Mouse (Mus musculus) heart, embryonic 14.5 days (tissue): ENCODE measurements around the gene Afap1. TPM values are rescaled to one million over a fixed set of nuclear protein-coding genes. Genes with fewer than 3 reads are reported as not detected.
A peak's percentile ranks its signal among the peaks of the same experiment; 100 is the strongest.

Experiments used
- ATAC-seq: fragments of 200-750 bp; cut with Nextera tagmentation; 2 replicates; pipeline ENCODE4 v1.8.0; 2017; ENCODE audit warnings: low read depth, moderate TSS enrichment; ENCODE audit not compliant: insufficient number of reproducible peaks, insufficient read depth, low FRiP score
- H3K27ac ChIP-seq, 2 experiments: fragments of 200-500 bp in 1 of 2; fragments of 300-500 bp in 1 of 2; sonication (generic) in 1 of 2; replicated peaks in 1 of 2; 2 replicates each; pipeline ENCODE4 v1.5.1; 2012 to 2014; ENCODE audit warnings: low read depth in 2 of 2, low read length in 2 of 2, control low read depth in 1 of 2, mild to moderate bottlenecking in 1 of 2, mixed read lengths in 1 of 2; ENCODE audit not compliant: control insufficient read depth in 1 of 2, insufficient read depth in 1 of 2
- H3K27me3 ChIP-seq: fragments of 300-500 bp; sonication (generic); 2 replicates; pipeline ENCODE4 v1.6.1; 2014; ENCODE audit warnings: mild to moderate bottlenecking, low read length, control low read depth; ENCODE audit not compliant: control insufficient read depth, insufficient read depth
- H3K36me3 ChIP-seq: fragments of 300-500 bp; sonication (generic); 2 replicates; pipeline ENCODE4 v1.6.1; 2014; ENCODE audit warnings: mild to moderate bottlenecking, control low read depth, low read length, mixed read lengths; ENCODE audit not compliant: control insufficient read depth, insufficient read depth
- H3K4me1 ChIP-seq, 2 experiments: fragments of 200-500 bp in 1 of 2; fragments of 300-500 bp in 1 of 2; sonication (generic) in 1 of 2; 2 replicates each; pipeline ENCODE4 v1.6.1; 2012 to 2014; ENCODE audit warnings: low read length in 2 of 2, control low read depth in 1 of 2, mixed read lengths in 1 of 2; ENCODE audit not compliant: control insufficient read depth in 2 of 2, insufficient read depth in 2 of 2
- H3K4me2 ChIP-seq: fragments of 300-500 bp; sonication (generic); 2 replicates; pipeline ENCODE4 v1.6.1; 2014; ENCODE audit warnings: mild to moderate bottlenecking, low read length
- H3K4me3 ChIP-seq, 2 experiments: fragments of 200-500 bp in 1 of 2; fragments of 300-500 bp in 1 of 2; sonication (generic) in 1 of 2; 2 replicates each; pipeline ENCODE4 v1.5.1; 2012 to 2014; ENCODE audit warnings: low read length in 2 of 2, mild to moderate bottlenecking in 2 of 2, control low read depth in 1 of 2, low read depth in 1 of 2, moderate library complexity in 1 of 2; ENCODE audit not compliant: control insufficient read depth in 1 of 2, insufficient read depth in 1 of 2
- H3K9ac ChIP-seq: fragments of 300-500 bp; sonication (generic); 2 replicates; pipeline ENCODE4 v1.6.1; 2014; ENCODE audit warnings: mild to moderate bottlenecking, low read length
- H3K9me3 ChIP-seq: fragments of 300-500 bp; sonication (generic); 2 replicates; pipeline ENCODE4 v1.6.1; 2016; ENCODE audit warnings: low read length, control low read depth; ENCODE audit not compliant: control insufficient read depth
- WGBS: fragments of 180-500 bp; shearing (Covaris S2); extraction: QIAGEN DNeasy Blood & Tissue Kit; methylation state at CpG from one replicate; pipeline ENCODE4 v1.1.7; 2014; 5-methylcytosine and 5-hydroxymethylcytosine counted together
- polyA plus RNA-seq: library from polyadenylated mRNA; unstranded; fragments of >200 nt; fragmentation: Nextera tagmentation; extraction: Ambion mirVana; gene quantifications from 2 replicates; pipeline ENCODE4 v1.2.1, GENCODE M21; 2014

The Afap1 gene
- polyA plus RNA-seq, 1 experiment from 2014 or later, result 24.8 TPM

DNA sequence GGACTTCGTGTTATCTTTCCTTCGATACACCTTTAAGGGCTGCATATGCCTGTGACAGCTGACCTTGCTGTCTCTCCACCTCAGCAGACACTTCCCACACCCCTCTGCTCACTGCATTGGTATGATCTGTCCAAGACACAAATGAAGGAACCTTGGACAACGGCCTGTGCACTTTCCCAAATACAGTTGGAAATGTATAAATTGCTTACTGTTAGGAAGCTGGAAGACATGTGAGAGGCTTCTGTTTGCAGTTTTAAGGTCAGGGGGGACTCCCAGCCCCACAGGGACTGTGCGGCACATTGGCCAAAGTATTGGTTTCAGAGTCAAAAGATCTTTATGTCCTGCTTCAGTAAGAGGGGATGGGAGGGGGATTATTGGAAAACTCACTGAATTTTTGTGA is 14.0 kb downstream of the Afap1 start:
- Histone ChIP-seq H3K36me3 (0 out of 2 replicates have a peak, but pooled peaks cover 7% of the 10 kb centered on the region), H3K4me2 (no peak overlapping the region), H3K4me3 (no peak overlapping the region), H3K4me1 (peaks cover 59 to 77% of the 10 kb centered on the region in 2 experiments), H3K27me3 (no peaks in the 10 kb centered on the region), H3K9me3 (no peaks in the 10 kb centered on the region), H3K27ac (peak overlapping the region in 1 of 2 experiments; percentile 93; a peak in 3 of 4 replicates), H3K9ac (no peak overlapping the region)
- ATAC-seq, result no peak
- WGBS, result 56% methylated on average over 4 of the region's 4 CpGs

DNA sequence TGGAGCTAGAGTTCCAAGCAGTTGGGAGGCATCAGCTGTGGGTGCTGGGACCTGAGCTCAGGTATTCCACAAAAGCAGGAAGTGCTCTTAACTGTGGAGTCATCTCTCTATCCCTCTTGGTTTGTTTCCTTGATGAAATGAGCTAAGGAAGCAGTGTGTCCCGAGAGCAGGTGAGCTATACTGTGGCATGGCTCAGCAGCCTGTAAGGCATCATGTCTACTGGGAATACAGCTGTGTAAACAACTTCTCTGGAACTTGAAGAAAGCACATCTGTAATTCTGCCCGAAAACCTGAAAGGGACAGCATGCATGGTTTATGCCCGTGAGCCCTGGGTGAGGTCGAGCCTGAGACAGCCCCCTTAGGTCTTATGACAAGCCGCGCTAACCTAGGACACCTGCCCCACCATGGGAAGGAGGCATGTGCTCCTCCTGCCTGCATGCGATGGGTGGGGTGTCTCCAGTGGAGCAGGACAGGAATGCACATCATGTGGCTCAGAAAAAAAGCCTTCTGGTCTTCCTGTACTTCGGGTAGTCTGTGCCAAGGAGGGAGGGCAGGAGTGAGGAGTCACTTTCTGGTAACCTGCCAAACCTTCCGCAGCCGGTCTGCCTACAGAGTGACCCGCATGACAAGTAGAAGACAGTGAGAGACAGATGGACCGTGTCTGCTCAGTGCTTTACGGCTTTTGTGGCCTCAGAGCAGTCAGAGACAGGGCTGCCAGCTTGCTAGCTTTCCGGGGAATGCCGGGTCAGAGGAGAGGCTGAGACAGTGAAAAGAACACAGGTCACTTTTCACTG is 14.7 kb downstream of the Afap1 start:
- Histone ChIP-seq H3K36me3 (peaks cover 12% of the 10 kb centered on the region; the same call in 1 of the 2 replicates), H3K4me3 (no peak overlapping the region), H3K4me2 (peak overlapping the region; percentile 38), H3K9ac (peak overlapping the region; percentile 59), H3K9me3 (no peaks in the 10 kb centered on the region), H3K27me3 (no peaks in the 10 kb centered on the region), H3K4me1 (peaks cover 57 to 73% of the 10 kb centered on the region in 2 experiments), H3K27ac (peak overlapping the region; percentile 67 to 93)
- 20% methylated on average over 15 of the region's 15 CpGs for WGBS
- peak; percentile 67 for ATAC-seq

DNA sequence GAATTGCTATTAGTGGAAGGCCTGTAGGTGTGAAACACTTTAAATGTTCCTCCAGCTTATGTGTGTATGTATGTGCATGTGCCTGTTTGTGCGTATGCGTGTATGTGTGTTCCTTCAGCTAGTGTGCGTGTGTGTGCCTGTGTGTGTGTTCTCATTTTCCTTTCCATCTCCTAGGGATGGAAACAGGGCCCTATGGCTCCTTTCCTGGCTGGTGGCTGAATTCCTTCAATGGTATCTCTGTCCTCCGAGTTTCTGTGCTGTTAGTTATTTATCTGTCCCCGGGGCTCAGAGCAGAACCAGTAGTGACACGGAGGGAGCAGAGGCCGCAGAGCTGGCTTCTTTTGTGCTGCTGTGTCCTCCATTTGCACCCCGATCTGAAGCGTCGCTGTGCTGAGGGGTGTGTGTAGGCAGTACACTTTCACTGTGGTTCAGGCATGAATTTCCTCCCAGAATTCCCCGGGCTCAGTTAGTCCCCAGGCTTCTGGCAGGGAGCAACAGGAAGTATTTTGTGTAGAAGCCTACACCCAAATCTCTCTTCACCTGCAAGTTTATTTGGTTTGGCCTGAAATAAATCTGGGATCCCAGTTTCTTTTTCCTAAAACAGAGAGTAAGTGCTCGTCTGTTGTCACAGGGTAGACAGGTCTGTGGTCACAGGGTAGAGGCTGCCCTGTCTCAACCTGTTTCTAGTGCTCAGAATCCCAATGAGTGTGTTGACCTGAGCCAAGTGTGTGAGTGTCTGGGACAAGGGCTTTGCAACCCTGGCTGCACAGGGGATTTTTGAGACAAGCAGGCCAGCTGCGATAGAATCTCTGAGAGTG is 15.7 kb downstream of the Afap1 start:
- Histone ChIP-seq H3K9ac (peak overlapping the region; percentile 59), H3K4me1 (peaks cover 50 to 66% of the 10 kb centered on the region in 2 experiments)

DNA sequence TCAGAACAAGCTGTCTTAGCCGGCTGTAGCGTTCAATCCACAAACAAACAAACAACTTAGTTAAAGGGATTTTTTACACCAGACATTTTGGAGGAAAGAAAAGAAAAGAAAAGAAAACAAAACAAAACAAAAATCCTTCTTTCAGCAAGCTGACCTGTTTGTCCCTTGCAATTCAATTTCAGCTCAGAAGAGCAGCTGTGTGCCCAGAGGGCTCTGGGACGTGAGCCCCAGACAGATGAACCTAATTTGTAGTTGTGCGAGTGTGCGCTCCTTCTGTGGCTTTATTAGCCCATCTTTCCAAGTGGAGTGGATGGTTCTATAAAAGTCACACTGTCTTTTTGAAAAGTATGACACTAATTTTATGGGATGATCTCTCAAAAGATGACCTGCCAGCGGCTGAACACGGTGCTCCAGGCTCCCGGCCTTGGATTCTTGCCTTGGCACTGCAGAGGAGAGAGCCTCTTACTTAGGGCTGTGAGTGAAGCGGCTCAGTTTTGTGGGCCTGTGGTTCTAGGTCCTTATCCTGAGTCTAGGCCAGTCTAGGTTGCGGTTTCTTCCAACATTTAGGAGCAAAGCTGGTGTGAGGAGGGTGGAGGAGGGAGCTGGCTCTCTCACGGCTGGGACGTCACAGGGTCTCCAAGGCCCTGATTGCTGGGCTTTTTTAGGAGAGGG is 22.6 kb downstream of the Afap1 start:
- 71% methylated on average over 12 of the region's 12 CpGs for WGBS
- Histone ChIP-seq H3K4me2 (no peak overlapping the region), H3K36me3 (peaks cover 13% of the 10 kb centered on the region; the same call in 1 of the 2 replicates), H3K27me3 (no peaks in the 10 kb centered on the region), H3K27ac (peak overlapping the region; percentile 8 to 46; a peak in 3 of 4 replicates), H3K9ac (no peak overlapping the region; the same call in 1 of the 2 replicates), H3K4me1 (peaks cover 48 to 69% of the 10 kb centered on the region in 2 experiments), H3K9me3 (no peaks in the 10 kb centered on the region), H3K4me3 (no peak overlapping the region)
- ATAC-seq, result no peak

More for the DNA sequence above, 15.7 kb downstream of the Afap1 start:
- Histone ChIP-seq H3K36me3 (peaks cover 12% of the 10 kb centered on the region; the same call in 1 of the 2 replicates), H3K27ac (peak overlapping the region; percentile 64 to 93), H3K4me3 (no peak overlapping the region), H3K9me3 (no peaks in the 10 kb centered on the region), H3K27me3 (no peaks in the 10 kb centered on the region), H3K4me2 (peak overlapping the region; percentile 38)
- no peak for ATAC-seq
- 34% methylated on average over 13 of the region's 13 CpGs for WGBS

DNA sequence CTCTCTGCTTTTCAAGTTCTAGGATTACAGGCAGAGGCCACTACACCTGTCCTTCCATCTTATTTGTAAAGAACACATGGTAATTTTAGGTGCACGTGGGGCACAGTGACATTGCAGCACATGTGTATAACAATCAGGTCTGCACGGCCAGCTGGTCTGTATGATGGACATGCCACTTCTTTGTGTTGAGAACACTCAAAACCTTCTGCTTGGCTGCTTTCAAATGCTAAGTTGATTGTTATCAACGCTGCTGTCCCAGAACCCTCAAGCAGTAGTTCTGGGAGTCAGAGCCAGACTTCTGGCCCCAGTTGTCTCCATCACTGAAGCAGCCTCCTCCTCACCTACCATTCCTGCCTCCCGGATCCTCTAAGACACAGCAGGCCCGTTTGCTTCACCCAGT is 23.5 kb downstream of the Afap1 start:
- Histone ChIP-seq H3K36me3 (peaks cover 11% of the 10 kb centered on the region; the same call in 1 of the 2 replicates), H3K4me3 (no peak overlapping the region), H3K27ac (0 out of 4 replicates have a peak overlapping the region, but pooled peaks of 1 of the 2 experiments have one; percentile 46), H3K9ac (no peak overlapping the region), H3K9me3 (no peaks in the 10 kb centered on the region), H3K4me2 (no peak overlapping the region), H3K27me3 (no peaks in the 10 kb centered on the region), H3K4me1 (peaks cover 55 to 78% of the 10 kb centered on the region in 2 experiments)
- WGBS, result 48% methylated on average over 5 of the region's 5 CpGs
- no peak for ATAC-seq

DNA sequence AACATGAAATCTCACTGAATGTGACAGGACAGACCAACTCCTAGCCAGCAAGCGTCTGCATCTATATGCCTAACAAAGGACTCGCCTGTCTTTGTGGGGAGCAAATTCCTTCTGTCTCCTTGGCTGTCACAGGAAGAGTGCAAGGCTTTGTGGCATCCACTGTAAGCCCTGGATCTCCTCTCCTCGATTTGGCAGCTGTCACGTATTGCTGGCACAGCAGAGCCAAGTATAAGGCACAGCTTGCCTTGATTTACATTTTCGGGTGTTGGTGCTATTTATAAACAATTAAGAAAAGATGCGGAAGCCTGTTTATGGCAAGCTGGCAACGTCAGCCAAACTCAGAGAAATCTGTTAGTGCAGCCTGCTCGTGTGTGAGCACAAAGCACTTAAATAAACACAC is 25.3 kb downstream of the Afap1 start:
- no peak overlapping the region for H3K4me3 ChIP-seq
- peaks cover 72 to 94% of the 10 kb centered on the region in 2 experiments for H3K4me1 ChIP-seq
- H3K27ac ChIP-seq, result peak overlapping the region; percentile 81 to 100
- H3K9ac ChIP-seq, result peak overlapping the region; percentile 58
- no peak for ATAC-seq
- 10% methylated on average over 8 of the region's 8 CpGs for WGBS
- H3K27me3 ChIP-seq, result no peaks in the 10 kb centered on the region
- 0 out of 2 replicates have a peak, but pooled peaks cover 5% of the 10 kb centered on the region for H3K36me3 ChIP-seq
- peak overlapping the region; percentile 36; the same call in 1 of the 2 replicates for H3K4me2 ChIP-seq
- no peaks in the 10 kb centered on the region for H3K9me3 ChIP-seq

DNA sequence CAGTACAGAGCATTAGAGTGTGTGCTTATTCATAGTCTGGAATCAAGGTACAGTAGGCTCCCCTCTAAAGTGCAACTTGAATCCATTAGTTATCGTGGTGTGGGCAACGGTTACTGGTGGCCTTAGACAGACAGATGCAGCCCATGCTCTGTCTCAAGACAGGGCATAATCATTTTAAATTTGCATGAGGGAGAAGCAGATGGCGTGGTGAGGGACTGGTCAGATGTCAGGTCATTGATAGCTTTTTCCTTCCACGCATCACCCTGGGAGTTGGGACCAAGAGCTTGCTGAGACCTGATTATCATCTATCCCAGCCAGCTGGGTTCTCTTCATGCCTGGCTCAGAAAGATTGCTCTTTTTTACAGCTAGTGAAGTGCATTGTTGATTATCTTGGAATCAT is 27.0 kb downstream of the Afap1 start:
- Histone ChIP-seq H3K9ac (peak overlapping the region; percentile 38; the same call in 1 of the 2 replicates), H3K36me3 (0 out of 2 replicates have a peak, but pooled peaks cover 5% of the 10 kb centered on the region), H3K4me3 (no peak overlapping the region), H3K27ac (peak overlapping the region; percentile 38 to 100), H3K27me3 (no peaks in the 10 kb centered on the region), H3K4me1 (peaks cover 82 to 97% of the 10 kb centered on the region in 2 experiments), H3K9me3 (no peaks in the 10 kb centered on the region), H3K4me2 (no peak overlapping the region)
- WGBS, result 48% methylated on average over 4 of the region's 4 CpGs
- no peak for ATAC-seq
